Mouse (Mus musculus) MEL (cell line): ENCODE results near the gene Pcmt1.

Source experiments
- CTCF ChIP-seq, 3 experiments: IDR thresholded peaks in 2 of 3; conservative IDR thresholded peaks in 1 of 3; 2 replicates each; pipeline ENCODE4 v1.5.1; 2011 to 2012; ENCODE audit warnings: low read length in 3 of 3, low read depth in 2 of 3, mild to moderate bottlenecking in 2 of 3, improper control_type of control experiment in 1 of 3, inconsistent platforms in 1 of 3, mixed read lengths in 1 of 3, moderate library complexity in 1 of 3; ENCODE audit not compliant: control insufficient read depth in 1 of 3, insufficient read depth in 1 of 3, poor library complexity in 1 of 3, severe bottlenecking in 1 of 3
- EP300 ChIP-seq, 2 experiments: IDR thresholded peaks; 2 replicates each; pipeline ENCODE4 v1.6.1; 2011; ENCODE audit warnings: improper control_type of control experiment in 2 of 2, low read length in 2 of 2, low read depth in 1 of 2, mild to moderate bottlenecking in 1 of 2
- ETS1 ChIP-seq: IDR thresholded peaks from 2 replicates; pipeline ENCODE4 v1.6.1; 2012; ENCODE audit warnings: low read depth, mild to moderate bottlenecking, inconsistent platforms, low read length, improper control_type of control experiment, moderate library complexity
- KAT2A ChIP-seq: conservative IDR thresholded peaks from 2 replicates; pipeline ENCODE4 v1.6.1; 2012; ENCODE audit warnings: low read depth, low read length, improper control_type of control experiment, inconsistent platforms
- POLR2A ChIP-seq, 2 experiments: IDR thresholded peaks; 2 replicates each; pipeline ENCODE4 v1.6.1; 2011 to 2012; ENCODE audit warnings: low read length in 2 of 2, mild to moderate bottlenecking in 2 of 2, control low read depth in 1 of 2, improper control_type of control experiment in 1 of 2, low read depth in 1 of 2, moderate library complexity in 1 of 2; ENCODE audit not compliant: control insufficient read depth in 1 of 2, insufficient read depth in 1 of 2, poor library complexity in 1 of 2
- POLR2AphosphoS2 ChIP-seq: IDR thresholded peaks from 2 replicates; pipeline ENCODE4 v1.6.1; 2011; ENCODE audit warnings: low read length, improper control_type of control experiment
- USF2 ChIP-seq, 2 experiments: IDR thresholded peaks; 2 replicates each; pipeline ENCODE4 v1.6.1; 2011 to 2012; ENCODE audit warnings: improper control_type of control experiment in 2 of 2, low read length in 2 of 2, borderline replicate concordance in 1 of 2, inconsistent platforms in 1 of 2, low read depth in 1 of 2, mild to moderate bottlenecking in 1 of 2; ENCODE audit not compliant: insufficient read depth in 1 of 2
- ZKSCAN1 ChIP-seq: IDR thresholded peaks from 2 replicates; pipeline ENCODE4 v1.6.1; 2012; ENCODE audit warnings: low read depth, mild to moderate bottlenecking, inconsistent platforms, low read length, improper control_type of control experiment, moderate library complexity
- ZNF384 ChIP-seq: IDR thresholded peaks from 2 replicates; pipeline ENCODE4 v1.6.1; 2012; ENCODE audit warnings: low read depth, mild to moderate bottlenecking, inconsistent platforms, low read length, improper control_type of control experiment

DNA sequence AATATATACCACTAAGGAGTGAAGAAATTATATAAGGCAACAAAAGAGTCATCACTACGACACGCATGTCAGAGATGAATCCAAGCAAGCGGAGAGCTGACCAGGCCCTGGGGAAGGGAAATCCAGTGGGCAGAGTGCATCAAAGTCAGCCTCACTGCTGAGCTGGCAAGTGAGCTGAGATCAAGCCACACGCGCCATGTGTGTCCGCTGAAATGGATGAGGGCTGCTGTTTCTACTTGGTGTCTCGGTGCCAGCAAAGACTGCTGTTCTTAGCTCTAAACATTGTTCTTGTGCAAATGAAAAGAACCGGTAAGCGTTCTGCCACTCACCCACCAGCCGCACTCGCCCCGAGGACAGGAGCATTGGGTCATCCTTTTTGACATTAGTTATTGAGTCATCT is 40.6 kb downstream of the Pcmt1 start:
- TF ChIP-seq KAT2A, result no peak
- TF ChIP-seq POLR2A (IDR thresholded peaks at IDR 0.05; ENCODE audit: control insufficient read depth in 1 of 2, insufficient read depth in 1 of 2, low read depth in 1 of 2, low read length in 2 of 2, poor library complexity in 1 of 2), result no peak
- no peak for TF ChIP-seq EP300 (IDR thresholded peaks at IDR 0.05; ENCODE audit: low read depth in 1 of 2, low read length in 2 of 2)
- TF ChIP-seq ETS1, result no peak
- no peak for TF ChIP-seq ZNF384
- no peak for TF ChIP-seq USF2 (IDR thresholded peaks at IDR 0.05; ENCODE audit: borderline replicate concordance in 1 of 2, insufficient read depth in 1 of 2, low read depth in 1 of 2, low read length in 2 of 2)
- no peak for TF ChIP-seq POLR2AphosphoS2
- no peak for TF ChIP-seq ZKSCAN1
- no peak for TF ChIP-seq CTCF (IDR thresholded peaks at IDR 0.05 in 2 of 3, conservative IDR thresholded peaks at IDR 0.05 in 1 of 3; ENCODE audit: control insufficient read depth in 1 of 3, insufficient read depth in 1 of 3, low read depth in 2 of 3, low read length in 3 of 3, poor library complexity in 1 of 3, severe bottlenecking in 1 of 3)
